Mouse (Mus musculus) forebrain, postnatal 0 days (tissue): ENCODE data around the gene Procr. TPM values are rescaled to one million over a fixed set of nuclear protein-coding genes. Genes with fewer than 3 reads are reported as not detected.

ENCODE experiments used
- ATAC-seq: fragments of 200-750 bp; cut with Nextera tagmentation; 2 replicates; pipeline ENCODE4 v1.8.0; 2017; ENCODE audit warnings: mild to moderate bottlenecking, moderate library complexity
- DNase-seq: peaks from one replicate; pipeline ENCODE4 v3.0.0-alpha.2; 2015
- H3K27ac ChIP-seq: fragments of 300-500 bp; sonication (generic); 2 replicates; pipeline ENCODE4 v1.5.1; 2014; ENCODE audit warnings: low read depth, mild to moderate bottlenecking, antibody characterized with exemption, low read length, moderate library complexity, mixed read lengths
- H3K27me3 ChIP-seq: fragments of 300-500 bp; sonication (generic); 2 replicates; pipeline ENCODE4 v1.6.1; 2014; ENCODE audit warnings: mild to moderate bottlenecking, low read length, mixed read lengths; ENCODE audit not compliant: insufficient read depth
- H3K36me3 ChIP-seq: fragments of 300-500 bp; sonication (generic); 2 replicates; pipeline ENCODE4 v1.6.1; 2014; ENCODE audit warnings: mild to moderate bottlenecking, moderate library complexity; ENCODE audit not compliant: insufficient read depth
- H3K4me1 ChIP-seq: fragments of 300-500 bp; sonication (generic); 2 replicates; pipeline ENCODE4 v1.6.1; 2014; ENCODE audit warnings: antibody characterized with exemption; ENCODE audit not compliant: insufficient read depth
- H3K4me2 ChIP-seq: fragments of 300-500 bp; sonication (generic); 2 replicates; pipeline ENCODE4 v1.6.1; 2014; ENCODE audit warnings: low read depth, mild to moderate bottlenecking, moderate library complexity
- H3K4me3 ChIP-seq: fragments of 300-500 bp; sonication (generic); 2 replicates; pipeline ENCODE4 v1.5.1; 2014; ENCODE audit warnings: low read depth, low read length, mixed read lengths
- H3K9ac ChIP-seq: fragments of 300-500 bp; sonication (generic); 2 replicates; pipeline ENCODE4 v1.6.1; 2014; ENCODE audit warnings: mild to moderate bottlenecking
- H3K9me3 ChIP-seq: fragments of 300-500 bp; sonication (generic); 2 replicates; pipeline ENCODE4 v1.6.1; 2016; ENCODE audit warnings: low read length
- CTCF ChIP-seq: sonication (generic); IDR thresholded peaks from 2 replicates; pipeline ENCODE4 v1.5.1; 2016; ENCODE audit warnings: antibody characterized with exemption, control low read depth, low read depth
- WGBS: fragments of 180-500 bp; shearing (Covaris S2); extraction: QIAGEN DNeasy Blood & Tissue Kit; methylation state at CpG from one replicate; pipeline ENCODE4 v1.1.7; 2014; 5-methylcytosine and 5-hydroxymethylcytosine counted together
- polyA plus RNA-seq: library from polyadenylated mRNA; unstranded; fragments of >200 nt; fragmentation: Nextera tagmentation; extraction: Ambion mirVana; gene quantifications from 2 replicates; pipeline ENCODE4 v1.2.1, GENCODE M21; 2015
- total RNA-seq: library from RNA; depleted of rRNA; stranded (reverse); fragments of >200 nt; gene quantifications from 2 replicates; pipeline ENCODE4 v1.2.3, GENCODE M21; 2014; rRNA removed

Gene Procr
- total RNA-seq = 1.6 and 1.9 TPM in 2 replicates
- 1.6 and 1.9 TPM in 2 replicates for polyA plus RNA-seq

DNA sequence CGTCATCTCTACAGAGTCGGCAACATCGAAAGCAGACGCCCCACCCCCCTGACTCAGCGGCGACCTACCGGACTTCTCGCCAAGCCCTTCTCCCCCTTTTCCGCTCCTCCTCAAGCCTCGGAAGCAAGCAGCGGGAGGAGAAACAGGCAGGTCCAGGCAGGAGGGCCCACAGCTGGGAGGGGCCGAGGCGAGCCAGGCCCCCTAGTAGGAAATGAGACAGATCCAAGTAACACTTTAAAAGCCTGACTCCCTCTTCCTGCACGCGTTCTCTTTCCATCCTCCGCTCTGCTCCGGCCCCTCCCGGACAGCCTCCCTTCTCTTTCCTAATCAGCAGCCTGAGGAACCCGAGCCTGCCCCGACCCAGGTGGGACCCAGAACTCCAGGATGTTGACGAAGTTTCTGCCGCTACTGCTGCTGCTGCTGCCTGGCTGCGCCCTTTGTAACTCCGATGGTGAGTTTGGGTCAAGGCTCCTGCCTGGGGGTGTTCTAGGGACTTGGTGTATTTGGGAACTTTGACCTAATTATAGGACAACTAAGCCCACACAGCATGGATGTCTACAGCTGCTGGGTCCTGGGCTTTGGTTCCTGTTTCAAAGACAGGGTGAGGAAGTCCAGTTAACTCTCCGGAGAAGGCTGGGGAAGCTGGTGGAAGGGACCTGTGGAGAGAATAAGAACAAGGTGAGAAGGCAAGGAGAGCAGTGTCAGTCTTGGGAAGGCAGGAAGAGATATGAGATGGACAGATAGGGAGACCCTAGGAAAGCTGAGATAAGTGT lies at the start of gene Procr:
Gene Procr (plus strand): TSS at position 104 of the 773 bp plus-strand sequence.
- DNase-seq (no peak), ATAC-seq (no peak)
- 5% methylated on average over 24 of the region's 25 CpGs for WGBS
- Histone ChIP-seq H3K4me2 (peak within 1 kb of the TSS; percentile 45), H3K4me1 (no peaks in the 10 kb centered on the region), H3K9me3 (no peaks in the 10 kb centered on the region), H3K27me3 (no peaks in the 10 kb centered on the region), H3K36me3 (no peaks in the 10 kb centered on the region), H3K9ac (peak within 1 kb of the TSS; percentile 33; the same call in 1 of the 2 replicates), H3K27ac (no peak within 1 kb of the TSS), H3K4me3 (peak within 1 kb of the TSS; percentile 25)
- no peak for TF ChIP-seq CTCF

GRCm38 (mm10) chr2:155701399-155701919 lies 49.5 kb upstream of the Procr start:
- ATAC-seq (no peak), DNase-seq (no peak)
- H3K27ac ChIP-seq = no peak overlapping the region
- TF ChIP-seq CTCF = no peak
- peaks cover 44% of the 10 kb centered on the region for H3K36me3 ChIP-seq
- no peak overlapping the region for H3K4me3 ChIP-seq
- H3K9me3 ChIP-seq = no peaks in the 10 kb centered on the region
- H3K9ac ChIP-seq = no peak overlapping the region
- H3K4me1 ChIP-seq = no peaks in the 10 kb centered on the region
- H3K4me2 ChIP-seq = no peak overlapping the region
- H3K27me3 ChIP-seq = no peaks in the 10 kb centered on the region
- 92% methylated on average over 19 of the region's 19 CpGs for WGBS

DNA sequence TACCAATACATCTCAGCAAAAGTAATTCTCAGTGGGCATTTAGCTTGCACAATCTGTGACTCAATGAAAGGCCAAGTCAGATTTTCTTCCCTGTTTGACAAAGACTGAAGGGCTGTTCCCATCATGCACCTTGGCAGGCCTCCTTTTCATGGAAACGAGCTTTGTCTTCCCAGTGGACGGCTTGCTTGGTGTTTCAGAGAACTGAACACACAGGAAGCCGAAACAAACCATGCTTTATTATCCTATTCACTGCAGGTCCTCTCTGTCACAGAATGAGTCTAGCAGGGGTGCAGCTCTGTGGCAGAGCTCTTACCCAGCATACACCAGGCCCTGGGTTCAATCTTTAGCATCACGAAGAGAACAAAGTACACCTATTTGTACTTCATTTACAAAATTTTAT lies 47.3 kb upstream of the Procr start:
- ATAC-seq = no peak
- H3K4me2 ChIP-seq = no peak overlapping the region
- no peak for TF ChIP-seq CTCF
- H3K27ac ChIP-seq = no peak overlapping the region
- no peak for DNase-seq
- 11% methylated on average over 4 of the region's 4 CpGs for WGBS
- H3K9ac ChIP-seq = no peak overlapping the region
- H3K27me3 ChIP-seq = no peaks in the 10 kb centered on the region
- no peaks in the 10 kb centered on the region for H3K4me1 ChIP-seq
- no peaks in the 10 kb centered on the region for H3K9me3 ChIP-seq
- H3K4me3 ChIP-seq = no peak overlapping the region
- H3K36me3 ChIP-seq = peaks cover 54% of the 10 kb centered on the region

DNA sequence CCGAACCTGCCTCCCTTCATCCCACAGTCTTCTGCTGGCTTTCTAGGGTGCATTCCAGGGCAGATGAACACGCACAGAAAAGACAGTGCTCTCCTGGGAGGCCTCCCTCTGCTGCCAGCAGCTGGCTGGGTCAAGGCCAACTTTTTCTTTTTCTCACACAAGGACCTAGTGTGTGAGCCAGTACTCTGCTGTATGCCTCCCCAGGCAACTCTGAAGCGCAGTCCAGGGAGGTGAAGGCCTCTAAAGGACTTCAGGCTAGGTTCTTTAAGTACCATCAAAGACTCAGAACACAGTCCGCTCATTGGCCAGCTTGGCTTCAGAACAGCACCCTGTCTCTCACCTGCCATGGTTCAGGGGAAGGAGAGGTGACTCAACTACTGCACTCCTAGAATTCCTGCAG lies 43.7 kb upstream of the Procr start:
- no peaks in the 10 kb centered on the region for H3K4me1 ChIP-seq
- 60% methylated on average over 4 of the region's 4 CpGs for WGBS
- H3K27me3 ChIP-seq = no peaks in the 10 kb centered on the region
- H3K4me2 ChIP-seq = no peak overlapping the region
- ATAC-seq = peak; percentile 64
- H3K9me3 ChIP-seq = no peaks in the 10 kb centered on the region
- no peak for TF ChIP-seq CTCF
- H3K36me3 ChIP-seq = peaks cover 71% of the 10 kb centered on the region
- no peak overlapping the region for H3K4me3 ChIP-seq
- DNase-seq = peak; percentile 33
- no peak overlapping the region for H3K9ac ChIP-seq
- H3K27ac ChIP-seq = no peak overlapping the region

DNA sequence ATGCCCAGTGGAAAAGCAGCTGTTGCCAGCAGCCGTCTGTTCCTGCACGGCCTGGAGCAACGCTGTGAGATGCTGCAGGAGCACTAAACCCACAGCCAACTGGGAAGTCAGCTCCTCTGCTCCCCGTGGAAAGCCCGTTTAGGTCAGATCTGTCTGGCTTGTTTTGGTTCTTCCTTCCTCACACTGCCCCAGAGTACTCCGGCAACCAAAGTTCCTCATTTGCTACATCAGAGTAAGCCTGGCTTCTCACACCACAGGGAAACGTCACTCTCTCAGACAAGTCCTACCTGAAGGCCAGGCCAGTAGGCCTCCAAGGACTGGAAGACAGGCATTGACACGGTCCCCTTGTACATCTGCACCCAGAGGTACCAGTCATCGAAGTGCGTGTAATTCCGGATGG lies 40.4 kb upstream of the Procr start:
- DNase-seq = no peak
- no peak for TF ChIP-seq CTCF
- H3K4me2 ChIP-seq = no peak overlapping the region
- H3K9me3 ChIP-seq = no peaks in the 10 kb centered on the region
- no peak for ATAC-seq
- H3K27me3 ChIP-seq = no peaks in the 10 kb centered on the region
- H3K4me3 ChIP-seq = no peak overlapping the region
- H3K4me1 ChIP-seq = no peaks in the 10 kb centered on the region
- no peak overlapping the region for H3K9ac ChIP-seq
- peaks cover 81% of the 10 kb centered on the region for H3K36me3 ChIP-seq
- H3K27ac ChIP-seq = no peak overlapping the region
- WGBS = 92% methylated on average over 11 of the region's 11 CpGs

DNA sequence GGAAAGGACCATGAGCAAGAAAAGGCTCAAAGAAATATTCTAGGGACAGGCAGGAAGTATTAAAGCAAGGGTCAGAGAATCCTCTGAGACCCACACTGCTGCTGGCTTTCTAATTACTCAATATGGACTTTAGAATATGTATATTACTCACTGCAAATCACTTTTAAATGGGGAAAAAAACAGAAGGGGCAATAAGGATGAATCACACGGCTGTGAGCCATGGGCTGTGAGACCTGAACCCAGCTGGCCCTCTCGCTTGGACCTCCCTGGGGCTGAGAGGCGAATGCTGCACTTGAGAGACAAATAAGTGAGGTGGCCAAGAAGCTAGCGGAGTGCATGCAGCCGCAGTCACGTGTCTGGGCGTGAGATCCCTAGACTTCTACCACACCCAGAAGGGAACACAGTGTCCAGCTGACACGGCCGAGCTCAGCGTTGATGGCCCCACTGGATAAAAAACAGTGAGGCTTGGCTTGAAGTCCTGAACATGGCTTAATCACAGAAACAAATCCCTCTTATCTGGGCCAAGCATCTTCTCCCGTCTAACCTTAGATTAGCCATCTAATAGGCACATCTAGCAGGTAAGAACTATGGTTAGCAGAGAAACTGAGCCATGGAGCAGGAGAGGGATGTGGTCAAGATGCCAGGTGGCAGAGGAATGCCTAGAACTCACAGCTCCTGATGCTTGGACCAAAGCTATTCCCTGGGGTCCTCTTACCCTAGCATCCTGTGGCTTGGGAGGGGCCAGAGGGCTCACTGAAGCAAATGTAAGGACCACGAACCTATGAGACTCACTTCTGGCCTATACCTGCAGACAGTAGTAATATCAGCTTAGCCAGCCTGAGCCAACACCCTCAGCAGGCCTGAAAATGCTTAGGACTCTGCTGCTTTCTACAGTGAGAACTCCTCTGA lies 33.6 kb upstream of the Procr start:
- H3K4me1 ChIP-seq = no peaks in the 10 kb centered on the region
- H3K9ac ChIP-seq = no peak overlapping the region
- DNase-seq (no peak), ATAC-seq (no peak)
- H3K27me3 ChIP-seq = no peaks in the 10 kb centered on the region
- TF ChIP-seq CTCF = no peak
- no peaks in the 10 kb centered on the region for H3K9me3 ChIP-seq
- H3K4me3 ChIP-seq = no peak overlapping the region
- 88% methylated on average over 12 of the region's 12 CpGs for WGBS
- no peak overlapping the region for H3K27ac ChIP-seq
- H3K4me2 ChIP-seq = no peak overlapping the region
- H3K36me3 ChIP-seq = peaks cover 76% of the 10 kb centered on the region
